Mouse (Mus musculus): ENCODE data around the gene Nlgn3. TPM values are rescaled to one million over a fixed set of nuclear protein-coding genes. Genes with fewer than 3 reads are reported as not detected.
A peak's percentile ranks its signal among the peaks of the same experiment; 100 is the strongest.

Nlgn3 gene
- polyA plus RNA-seq, 1 experiment: not detected

DNA sequence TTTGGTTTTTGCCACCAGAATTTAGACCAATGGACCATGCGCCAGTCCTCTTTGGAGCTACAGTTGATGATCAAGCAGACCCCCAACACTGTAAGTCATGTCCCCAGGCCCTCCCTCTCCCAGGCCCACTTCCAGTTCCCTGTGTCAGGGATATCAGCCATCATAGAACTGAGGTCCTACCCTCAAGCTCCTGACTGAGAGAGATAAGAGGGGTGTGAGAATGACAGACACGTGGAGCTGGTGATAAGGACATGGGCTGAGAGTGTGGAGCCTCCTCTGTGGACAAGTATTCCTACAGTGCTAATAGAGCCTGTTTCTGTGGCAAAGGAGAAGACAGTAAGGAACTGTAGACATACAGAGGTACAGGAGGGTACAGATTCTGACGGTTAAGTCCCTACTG lies 11.4 kb upstream of the Nlgn3 start:
- peak; percentile 44 for TF ChIP-seq GATA1 (IDR thresholded peaks at IDR 0.05; ENCODE audit: low read length)

DNA sequence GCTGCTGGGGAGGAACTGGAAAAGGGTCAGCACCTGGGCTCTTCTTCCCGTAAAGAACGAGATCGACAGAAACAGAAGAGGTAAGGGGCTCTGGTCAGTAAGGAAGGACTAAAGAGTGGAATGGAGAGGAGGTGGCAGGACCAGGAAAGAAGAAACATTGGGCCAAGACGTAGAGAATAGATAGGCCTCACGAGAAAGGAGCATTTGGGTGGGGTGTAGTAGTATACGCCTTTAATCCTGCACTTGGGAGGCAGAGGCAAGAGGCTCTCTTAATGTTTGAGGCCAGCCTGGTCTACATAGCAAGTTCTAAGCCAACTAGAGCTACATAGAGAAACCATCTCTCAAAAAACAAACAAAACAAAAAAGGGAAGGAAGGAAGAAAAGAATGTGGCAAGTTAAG lies 10.5 kb upstream of the Nlgn3 start:
- TF ChIP-seq GATA1 (IDR thresholded peaks at IDR 0.05; ENCODE audit: low read length): no peak

DNA sequence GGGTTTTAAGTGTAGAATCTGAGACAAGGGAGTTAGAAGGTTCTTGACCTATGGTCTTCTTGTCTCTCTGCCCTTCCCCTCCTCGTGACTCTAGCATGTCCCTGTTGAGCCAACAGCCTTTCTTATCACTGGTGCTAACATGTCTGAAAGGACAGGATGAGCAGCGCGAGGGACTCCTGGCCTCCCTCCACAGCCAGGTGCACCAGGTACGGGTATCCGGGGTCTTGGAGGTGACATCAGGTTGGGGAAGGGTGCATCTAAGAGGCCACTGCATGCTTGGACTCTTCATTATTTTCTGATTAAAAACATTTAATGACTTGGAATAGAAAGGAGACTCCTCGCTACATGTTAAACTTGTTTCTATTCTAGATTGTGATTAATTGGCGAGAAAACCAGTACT lies 9.9 kb upstream of the Nlgn3 start:
- TF ChIP-seq GATA1 (IDR thresholded peaks at IDR 0.05; ENCODE audit: low read length): no peak

DNA sequence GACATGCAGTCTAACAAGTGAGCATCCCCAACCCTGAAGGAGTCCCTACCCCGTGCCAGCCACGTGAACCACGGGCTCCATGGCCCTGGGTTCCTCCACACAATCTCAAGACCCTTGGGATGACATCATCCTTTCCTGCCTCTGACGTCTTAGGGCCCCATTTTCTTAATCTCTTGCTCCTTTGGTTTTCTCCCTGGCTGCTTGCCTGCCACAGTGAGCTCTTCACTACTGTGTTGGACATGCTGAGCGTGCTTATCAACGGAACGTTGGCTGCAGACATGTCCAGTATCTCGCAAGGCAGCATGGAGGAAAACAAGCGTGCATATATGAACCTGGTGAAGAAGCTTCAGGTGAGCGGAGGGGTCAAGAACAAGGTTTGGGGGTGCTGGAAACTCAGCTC lies 8.9 kb upstream of the Nlgn3 start:
- TF ChIP-seq GATA1 (IDR thresholded peaks at IDR 0.05; ENCODE audit: low read length): no peak

DNA sequence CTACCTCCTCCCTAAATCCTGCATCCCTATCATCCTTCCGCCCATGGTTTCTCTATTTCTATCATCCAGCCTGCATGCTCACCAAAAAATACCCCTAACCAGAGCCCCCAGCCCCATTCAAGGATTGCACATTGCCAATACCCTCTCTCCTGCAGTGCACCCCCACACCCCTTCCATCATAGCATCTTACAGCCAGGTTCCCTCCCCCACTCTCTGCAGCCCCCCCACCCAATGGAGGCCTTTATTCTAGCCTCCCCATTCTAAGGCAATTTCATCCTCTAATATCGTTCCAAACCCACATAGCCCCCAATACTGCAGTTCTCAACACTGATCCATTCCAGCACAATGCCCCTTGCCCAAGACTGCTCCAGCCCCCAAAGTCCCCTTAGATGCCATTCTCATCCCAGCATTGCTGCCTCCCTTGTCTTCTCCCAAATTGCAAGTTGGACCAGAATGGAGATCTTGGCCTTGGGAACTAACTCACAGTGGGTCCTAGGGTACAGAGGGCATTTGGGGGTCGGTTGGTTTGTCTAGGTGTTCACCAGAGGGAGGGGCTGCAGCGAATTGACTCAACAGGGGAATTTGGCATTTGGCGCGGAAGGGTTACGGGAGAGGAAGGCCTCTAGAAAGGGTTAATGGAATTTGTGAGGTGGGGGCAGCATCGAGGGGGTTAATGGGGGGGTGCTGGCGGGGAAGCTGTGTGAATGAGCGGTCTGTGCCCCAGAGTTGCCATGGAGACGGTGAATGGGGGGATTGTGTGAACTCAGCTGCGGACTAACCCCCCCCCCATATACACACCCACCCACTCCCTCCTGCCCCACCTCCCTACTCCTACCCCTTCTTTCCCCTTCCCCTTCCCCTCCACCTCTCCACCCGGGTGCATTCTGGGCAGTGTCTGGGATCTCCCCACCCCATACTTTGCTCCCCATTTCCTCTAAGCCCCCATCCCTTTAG lies 782 bp downstream of the Nlgn3 start:
- no peak for TF ChIP-seq GATA1 (IDR thresholded peaks at IDR 0.05; ENCODE audit: low read length)

DNA sequence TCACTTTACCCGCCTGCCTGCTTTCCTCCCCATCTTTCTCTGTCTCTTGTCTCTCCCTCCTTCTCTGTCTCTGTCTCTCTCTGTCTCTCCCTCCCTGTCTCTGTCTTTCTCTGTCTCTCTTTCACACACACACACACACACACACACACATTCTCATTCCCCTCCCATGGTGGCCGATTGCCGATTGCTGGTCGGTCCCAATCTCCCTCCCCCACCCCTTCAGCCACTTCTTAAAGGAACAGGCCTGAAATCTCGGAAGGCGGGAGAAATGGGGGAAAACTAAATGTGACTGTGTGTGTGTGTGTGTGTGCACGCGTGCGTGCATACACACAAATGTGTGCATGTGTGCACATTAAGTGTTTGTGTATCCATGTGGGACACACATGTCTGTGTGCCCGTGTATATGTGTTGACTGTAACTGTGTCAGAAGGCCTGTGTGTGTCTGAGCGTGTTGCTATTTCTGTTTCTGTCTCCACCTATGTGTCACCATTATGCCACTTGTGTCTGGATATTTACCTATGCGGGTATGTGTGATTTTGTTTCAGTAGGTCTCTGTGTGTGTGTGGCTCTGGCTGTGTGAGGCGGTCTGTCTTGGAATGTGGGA lies 1.6 kb downstream of the Nlgn3 start:
- TF ChIP-seq GATA1 (IDR thresholded peaks at IDR 0.05; ENCODE audit: low read length): no peak

DNA sequence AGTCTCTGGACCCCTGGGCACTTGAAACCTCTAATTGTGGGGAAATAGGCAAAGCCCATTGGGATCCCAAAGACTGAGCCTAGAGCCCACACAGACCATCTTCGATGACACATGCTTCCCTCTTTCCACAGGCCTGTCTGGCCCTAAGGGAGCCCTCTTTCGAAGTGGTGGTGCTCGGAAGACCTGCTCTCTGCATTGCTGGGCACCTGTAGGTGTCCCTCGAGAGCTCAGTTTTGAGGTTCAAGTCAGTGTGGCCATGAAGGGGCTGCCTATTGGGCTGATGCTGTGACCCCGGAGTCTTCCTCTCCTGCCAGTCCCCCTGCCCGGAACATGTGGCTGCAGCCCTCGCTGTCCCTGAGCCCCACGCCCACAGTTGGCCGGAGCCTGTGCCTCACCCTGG lies 2.7 kb downstream of the Nlgn3 start:
- TF ChIP-seq GATA1 (IDR thresholded peaks at IDR 0.05; ENCODE audit: low read length): no peak

DNA sequence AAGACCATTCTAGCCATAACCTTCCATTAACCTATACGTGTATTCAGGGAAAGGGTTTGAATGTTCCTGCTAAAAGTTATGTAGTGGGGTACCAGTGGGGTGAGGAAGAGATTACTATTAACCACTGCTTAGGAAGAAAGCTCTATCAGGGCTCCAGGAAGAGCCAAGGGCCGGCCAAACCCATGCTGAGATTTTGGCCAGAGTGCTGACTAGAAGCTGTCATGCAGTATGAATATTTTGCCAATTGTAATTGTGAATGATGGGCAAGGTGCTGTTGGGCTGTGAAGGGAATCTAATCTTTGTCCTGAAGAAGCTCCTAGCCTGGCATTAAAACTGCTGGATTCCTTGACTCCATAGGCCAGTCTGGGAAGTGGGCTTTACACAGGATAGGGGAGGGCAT lies 5.7 kb downstream of the Nlgn3 start:
- no peak for TF ChIP-seq GATA1 (IDR thresholded peaks at IDR 0.05; ENCODE audit: low read length)

DNA sequence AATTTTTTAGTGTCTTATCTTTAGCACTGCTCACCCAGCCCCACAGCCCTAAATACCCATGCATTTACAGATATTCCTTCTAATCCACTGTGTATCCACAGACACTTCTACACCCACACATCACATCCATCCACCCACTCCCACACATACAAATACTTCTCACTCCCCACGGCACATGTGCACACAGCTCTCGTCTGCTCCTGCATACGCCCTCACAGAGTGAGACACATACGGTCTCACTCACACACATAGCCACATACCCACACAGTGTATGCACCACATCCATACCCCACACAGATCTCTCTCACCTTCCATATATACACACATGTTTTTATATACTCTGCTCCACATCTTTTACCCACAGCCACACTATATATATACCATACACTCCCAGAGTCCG lies 10.3 kb downstream of the Nlgn3 start:
- TF ChIP-seq GATA1 (IDR thresholded peaks at IDR 0.05; ENCODE audit: low read length): no peak

DNA sequence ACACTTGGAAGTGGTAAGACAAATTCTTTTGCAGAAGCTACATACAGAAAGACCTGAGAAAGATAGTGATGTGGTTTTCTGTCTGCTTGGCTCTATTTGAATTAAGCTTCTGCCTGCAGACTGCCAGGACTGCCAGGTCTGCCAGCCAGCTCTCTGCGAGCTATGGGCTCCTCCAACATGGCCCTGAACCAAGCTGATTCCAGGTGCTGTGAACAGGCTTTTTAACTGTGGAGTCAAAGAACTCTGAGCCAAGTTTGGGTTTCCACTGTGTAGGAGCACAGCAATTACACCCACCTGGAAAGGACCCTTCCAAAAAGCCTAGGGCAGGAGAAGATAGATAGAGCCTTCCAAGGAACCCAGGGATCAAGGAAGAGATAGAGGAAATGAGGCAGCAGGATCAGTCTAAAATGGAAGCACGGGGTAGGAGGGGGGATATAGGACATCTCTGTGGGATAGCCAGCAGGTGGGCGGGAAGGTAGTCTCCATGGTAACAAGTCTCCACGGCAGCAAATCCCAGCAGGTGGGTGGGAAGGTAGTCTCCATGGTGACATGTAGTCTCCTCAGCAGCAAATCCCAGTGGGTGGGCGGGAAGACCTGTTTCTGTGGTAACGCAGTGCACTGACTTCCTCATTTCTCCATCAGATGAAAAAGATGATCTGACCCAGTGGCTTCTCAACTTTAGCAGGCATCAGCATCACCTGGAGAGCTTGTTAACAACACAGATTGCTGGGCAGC lies 14.8 kb downstream of the Nlgn3 start:
- no peak for TF ChIP-seq GATA1 (IDR thresholded peaks at IDR 0.05; ENCODE audit: low read length)

DNA sequence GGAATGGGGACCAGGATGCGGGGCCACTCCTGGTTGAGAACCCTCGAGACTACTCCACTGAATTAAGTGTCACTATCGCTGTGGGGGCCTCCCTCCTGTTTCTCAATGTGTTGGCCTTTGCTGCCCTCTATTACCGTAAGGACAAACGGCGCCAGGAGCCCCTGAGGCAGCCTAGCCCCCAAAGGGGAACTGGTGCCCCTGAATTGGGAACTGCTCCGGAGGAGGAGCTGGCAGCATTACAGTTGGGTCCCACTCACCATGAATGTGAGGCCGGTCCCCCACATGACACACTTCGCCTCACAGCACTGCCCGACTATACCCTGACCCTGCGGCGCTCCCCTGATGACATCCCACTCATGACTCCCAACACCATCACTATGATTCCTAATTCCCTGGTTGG lies 20.8 kb downstream of the Nlgn3 start:
- no peak for TF ChIP-seq GATA1 (IDR thresholded peaks at IDR 0.05; ENCODE audit: low read length)

DNA sequence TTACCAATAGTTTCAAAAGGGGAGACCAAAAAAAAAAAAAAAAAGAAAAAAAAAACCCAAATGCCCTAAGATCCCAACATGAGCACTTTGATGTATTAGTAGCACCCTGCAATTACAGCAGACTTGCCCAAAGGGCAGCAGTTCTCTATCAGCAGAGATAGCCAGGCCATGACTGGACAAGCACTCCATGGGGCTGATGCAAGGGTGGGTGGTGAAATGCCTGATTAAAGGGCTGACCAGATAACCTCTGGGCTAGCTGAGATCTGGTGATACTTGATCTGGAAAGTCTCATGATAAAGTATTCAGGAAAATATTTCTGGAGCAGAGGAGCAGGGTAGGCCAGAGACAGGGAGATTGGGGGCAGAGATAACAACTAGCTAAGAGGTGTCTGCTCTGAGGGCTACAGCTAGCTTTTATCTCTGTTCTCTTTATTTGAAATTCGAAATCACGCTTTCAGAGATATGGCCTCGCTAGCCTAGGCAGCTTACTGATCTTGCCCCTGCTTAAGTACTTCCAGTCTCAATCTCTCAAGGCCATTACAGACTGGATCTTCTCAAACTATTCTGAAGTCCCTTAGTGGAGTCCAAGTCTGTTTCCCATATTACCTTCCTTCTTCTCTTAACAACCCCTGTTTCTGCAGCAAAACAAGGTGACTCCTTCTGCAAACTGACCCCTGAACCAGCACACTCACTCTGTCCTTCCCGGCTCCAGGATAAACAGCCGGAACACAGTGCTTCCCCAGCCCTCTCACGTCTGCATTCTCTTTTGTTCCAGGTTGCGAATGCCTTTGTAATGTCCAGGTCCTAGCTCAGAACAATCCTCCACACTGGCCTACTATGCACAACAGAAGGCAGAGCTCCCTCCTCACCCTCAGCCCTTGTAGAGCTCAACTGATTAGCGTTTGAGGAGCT lies 27.3 kb downstream of the Nlgn3 start:
- no peak for TF ChIP-seq GATA1 (IDR thresholded peaks at IDR 0.05; ENCODE audit: low read length)

DNA sequence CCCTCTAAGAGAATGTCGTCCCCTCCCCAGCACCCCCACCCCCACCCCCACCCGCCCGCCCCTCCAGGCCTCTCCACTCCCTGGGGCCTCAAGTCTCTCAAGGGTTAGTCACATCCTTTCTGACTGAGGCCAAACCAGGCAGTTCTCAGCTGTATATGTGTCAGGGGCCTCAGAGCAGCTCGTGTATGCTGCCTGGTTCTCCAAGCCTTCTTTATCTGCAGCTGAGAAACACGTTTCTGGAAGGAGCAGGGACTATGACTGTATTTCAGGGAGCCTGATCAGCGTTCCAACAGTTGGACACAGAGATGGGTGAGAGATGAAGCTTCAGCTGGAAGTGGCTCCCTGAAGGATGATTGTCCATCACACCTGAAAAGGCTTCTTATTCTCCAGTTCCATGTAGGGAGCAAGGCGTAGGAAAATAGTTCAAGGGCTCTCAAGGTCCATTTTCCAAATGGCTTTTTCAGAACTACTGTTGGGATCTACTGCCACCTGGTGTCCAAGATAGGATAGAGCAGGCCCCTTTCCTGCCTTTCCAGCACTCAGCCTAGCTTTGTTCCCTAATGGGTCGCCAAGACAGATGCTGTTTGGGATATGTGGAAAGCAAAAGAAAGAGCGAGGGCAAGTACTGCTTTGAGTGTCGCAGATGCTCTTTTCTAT lies 30.5 kb downstream of the Nlgn3 start:
- no peak for TF ChIP-seq GATA1 (IDR thresholded peaks at IDR 0.05; ENCODE audit: low read length)

DNA sequence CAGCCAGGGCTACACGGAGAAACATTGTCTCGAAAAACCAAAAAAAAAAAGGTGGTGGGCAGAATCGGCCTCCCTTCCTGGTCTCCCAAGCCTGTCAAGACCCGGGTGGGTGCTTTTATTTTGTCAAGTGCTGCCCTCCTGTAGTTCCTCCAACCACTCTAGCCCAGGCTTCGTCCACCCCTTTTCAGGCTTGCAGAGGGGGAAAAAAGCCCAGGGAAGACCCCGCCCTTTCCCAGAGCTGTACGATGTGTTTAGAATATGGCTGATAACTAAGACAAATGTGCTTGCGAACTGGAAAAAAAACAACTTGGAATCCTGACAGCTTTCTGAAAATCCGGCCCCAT lies 33.0 kb downstream of the Nlgn3 start:
- no peak for TF ChIP-seq GATA1 (IDR thresholded peaks at IDR 0.05; ENCODE audit: low read length)
